Mouse (Mus musculus) heart, postnatal 25 days (tissue): ENCODE data around the gene BC034090. TPM values are rescaled to one million over a fixed set of nuclear protein-coding genes. Genes with fewer than 3 reads are reported as not detected.
A peak's percentile ranks its signal among the peaks of the same experiment; 100 is the strongest.

ENCODE experiments used
- DNase-seq: peaks from one replicate; pipeline ENCODE4 v3.0.0; 2022; ENCODE audit warnings: low spot score
- intact Hi-C: fragments of 180-260 bp; cut with DNase I; formaldehyde crosslinking; loops from one replicate; pipeline ENCODE4 v1.15.1; 2025
- total RNA-seq, 2 experiments: library from RNA; stranded (reverse); gene quantifications; 2 replicates each; pipeline ENCODE4 v1.2.3; 2021

BC034090 gene
- total RNA-seq, 2 experiments from 2014 or later: 38.0 to 41.4 TPM

- DNase-seq: no peak
- intact Hi-C loops: no loop called here
Measured at GRCm38 (mm10) chr1:155247441-155247840, 3.2 kb upstream of the BC034090 start.

GRCm38 (mm10) chr1:155245516-155245915 is 1.3 kb upstream of the BC034090 start:
- intact Hi-C loops: no loop called here
- DNase-seq: no peak

GRCm38 (mm10) chr1:155244771-155245211 is 547 bp upstream of the BC034090 start:
- intact Hi-C loops: no loop called here

GRCm38 (mm10) chr1:155242488-155242745 is 1.8 kb downstream of the BC034090 start:
- intact Hi-C loops: no loop called here
- DNase-seq: no peak

More at GRCm38 (mm10) chr1:155244771-155245211, 547 bp upstream of the BC034090 start:
- no peak for DNase-seq

- intact Hi-C loops: no loop called here
- no peak for DNase-seq
Measured at GRCm38 (mm10) chr1:155241701-155242487, 2.4 kb downstream of the BC034090 start.

- intact Hi-C loops: no loop called here
- peak; percentile 41 for DNase-seq
Measured at GRCm38 (mm10) chr1:155239962-155240717, 4.1 kb downstream of the BC034090 start.

GRCm38 (mm10) chr1:155239169-155239568 is 5.1 kb downstream of the BC034090 start:
- intact Hi-C loops: no loop called here
- DNase-seq: no peak

GRCm38 (mm10) chr1:155238126-155238525 is 6.1 kb downstream of the BC034090 start:
- DNase-seq: no peak
- intact Hi-C loops: no loop called here

GRCm38 (mm10) chr1:155237390-155237789 is 6.9 kb downstream of the BC034090 start:
- intact Hi-C loops: no loop called here
- no peak for DNase-seq

- intact Hi-C loops: no loop called here
Measured at GRCm38 (mm10) chr1:155236306-155237024, 7.8 kb downstream of the BC034090 start.

GRCm38 (mm10) chr1:155235641-155236040 is 8.6 kb downstream of the BC034090 start:
- no peak for DNase-seq
- intact Hi-C loops: no loop called here

More at GRCm38 (mm10) chr1:155236306-155237024, 7.8 kb downstream of the BC034090 start:
- DNase-seq: no peak

- intact Hi-C loops: no loop called here
- peak; percentile 80 for DNase-seq
Measured at GRCm38 (mm10) chr1:155233931-155234607, 10.2 kb downstream of the BC034090 start.

GRCm38 (mm10) chr1:155233378-155233777 is 10.9 kb downstream of the BC034090 start:
- no peak for DNase-seq
- intact Hi-C loops: no loop called here

- no peak for DNase-seq
- intact Hi-C loops: no loop called here
Measured at GRCm38 (mm10) chr1:155232786-155233185, 11.5 kb downstream of the BC034090 start.

- no peak for DNase-seq
- intact Hi-C loops: no loop called here
Measured at GRCm38 (mm10) chr1:155232385-155232784, 11.9 kb downstream of the BC034090 start.

- no peak for DNase-seq
Measured at GRCm38 (mm10) chr1:155229464-155230411, 14.5 kb downstream of the BC034090 start.

GRCm38 (mm10) chr1:155223849-155224554 is 20.2 kb downstream of the BC034090 start:
- no peak for DNase-seq
- intact Hi-C loops: no loop called here

More at GRCm38 (mm10) chr1:155229464-155230411, 14.5 kb downstream of the BC034090 start:
- intact Hi-C loops: no loop called here

GRCm38 (mm10) chr1:155223036-155223435 is 21.2 kb downstream of the BC034090 start:
- intact Hi-C loops: no loop called here

More at GRCm38 (mm10) chr1:155223036-155223435, 21.2 kb downstream of the BC034090 start:
- DNase-seq: no peak
